Mouse (Mus musculus): ENCODE data around the gene Spib.

- TF ChIP-seq MAX (IDR thresholded peaks at IDR 0.05) (no peak), CTCF (IDR thresholded peaks at IDR 0.05; ENCODE audit: control insufficient read depth, insufficient read depth, insufficient read length) (no peak), MYOG (IDR thresholded peaks at IDR 0.05; ENCODE audit: control insufficient read depth, extremely low read depth, insufficient read length) (no peak)
Observed at GRCm38 (mm10) chr7:44485572-44486195, 46.2 kb downstream of the Spib start.

Measured in C2C12 (cell line).